8 mouse cellular contexts compared by ENCODE assay signal in genomic region chr4:137357517-137358254, GRCm38 (mm10). TPM values are rescaled to one million over a fixed set of nuclear protein-coding genes. Genes with fewer than 3 reads are reported as not detected.
DNase-seq lines count a peak whose midpoint lies in the region; ATAC-seq lines count a peak whose summit lies in the region.

Gene Cdc42, minus strand, starts transcription at chr4:137357720.

- DNase-seq in adrenal gland, adult (ENCODE audit: inconsistent age in 2 of 2, low spot score in 1 of 2): peak; percentile 99
- DNase-seq in embryo, embryonic 10.5 days (ENCODE audit: low spot score): peak; percentile 97
- peak; percentile 99 for DNase-seq in gastrocnemius, postnatal 14 days
- DNase-seq in left cerebral cortex, postnatal 10 days (ENCODE audit: extremely low spot score in 1 of 2, low spot score in 2 of 2): peak; percentile 96 to 100
- DNase-seq in right cerebral cortex, postnatal 25 days: peak; percentile 98
- peak; percentile 98 for DNase-seq in urinary bladder, postnatal 4 days (ENCODE audit: low spot score in 2 of 2)

- intact Hi-C loops in gastrocnemius, postnatal 14 days (cut with DNase I; ENCODE audit: low total_unique reads): no loop called here
- intact Hi-C loops in left cerebral cortex, postnatal 10 days (cut with DNase I): no loop called here

- ATAC-seq in inflammation-experienced regulatory T-cells, adult 6 months: peak; percentile 89
- ATAC-seq in megakaryocyte-erythroid progenitor cell, adult 5-6 weeks (replicated peaks; ENCODE audit: low FRiP score, low TSS enrichment, poor library complexity, severe bottlenecking): peak; percentile 96

RNA-seq across cellular contexts. Expression of gene Cdc42, which starts in this region (rescaled TPM):
- total RNA-seq in gastrocnemius, postnatal 14 days (2021): 100 to 1,000 TPM; 200 to 210 TPM
- 1,000 to 10,000 TPM in 1 of 3 experiments, 100 to 1,000 TPM in 2; 615 to 1,059 (median 624) TPM for polyA plus RNA-seq in inflammation-experienced regulatory T-cells, adult 6 months (2017; shearing (Covaris generic))
- 100 to 1,000 TPM; 497 to 507 TPM for total RNA-seq in left cerebral cortex, postnatal 10 days (2021)
- 264 and 276 TPM in 2 replicates for total RNA-seq in megakaryocyte-erythroid progenitor cell, adult 5-6 weeks (2014; fragmentation: Nextera tagmentation)
- 406 and 434 TPM in 2 replicates for total RNA-seq in megakaryocyte-erythroid progenitor cell, adult 5-6 weeks (2017)

Comparison
In these comparisons a context has a peak if more than half of its experiments do, and no peak if none do; other contexts are left out.
1. Peak in every context shown above with its lines: DNase-seq and ATAC-seq.